Mouse (Mus musculus) spleen, adult 2 months (tissue): ENCODE results near the gene Atxn1.

Experiments used
- CTCF ChIP-seq: fragments of 200-500 bp; IDR thresholded peaks from 2 replicates; pipeline ENCODE4 v1.5.1; 2011; ENCODE audit warnings: mild to moderate bottlenecking, inconsistent platforms; ENCODE audit not compliant: insufficient read depth, insufficient read length, insufficient replicate concordance; ENCODE audit errors: extremely low read depth
- POLR2A ChIP-seq: fragments of 200-500 bp; IDR thresholded peaks from 2 replicates; pipeline ENCODE4 v1.6.1; 2011; ENCODE audit warnings: low read depth, low read length, inconsistent platforms

GRCm38 (mm10) chr13:45974651-45975050, 9.8 kb upstream of the Atxn1 start:
- TF ChIP-seq CTCF (no peak), POLR2A (no peak)
